Mouse (Mus musculus) kidney, adult 2 months (tissue): ENCODE data around the gene Arid3b. TPM values are rescaled to one million over a fixed set of nuclear protein-coding genes. Genes with fewer than 3 reads are reported as not detected.
A peak's percentile ranks its signal among the peaks of the same experiment; 100 is the strongest.

ENCODE experiments used
- DNase-seq: peaks from one replicate; pipeline ENCODE4 v3.0.0; 2021
- H3K27ac ChIP-seq: fragments of 200-500 bp; 2 replicates; pipeline ENCODE4 v1.5.1; 2012; ENCODE audit warnings: low read depth, low read length, control low read depth, inconsistent platforms; ENCODE audit not compliant: insufficient read depth
- H3K27me3 ChIP-seq: fragments of 200-500 bp; replicated peaks from 2 replicates; pipeline ENCODE4 v1.6.1; 2012; ENCODE audit warnings: mild to moderate bottlenecking, moderate library complexity, low read length, inconsistent platforms; ENCODE audit not compliant: control insufficient read depth, insufficient read depth
- H3K36me3 ChIP-seq: fragments of 200-500 bp; 2 replicates; pipeline ENCODE4 v1.6.1; 2012; ENCODE audit warnings: mild to moderate bottlenecking, moderate library complexity, low read length, inconsistent platforms; ENCODE audit not compliant: control insufficient read depth, insufficient read depth
- H3K4me1 ChIP-seq: fragments of 200-500 bp; 2 replicates; pipeline ENCODE4 v1.6.1; 2011; ENCODE audit warnings: low read length; ENCODE audit not compliant: control insufficient read depth, insufficient read depth
- H3K4me3 ChIP-seq: fragments of 200-500 bp; 2 replicates; pipeline ENCODE4 v1.5.1; 2011; ENCODE audit warnings: mild to moderate bottlenecking, low read depth, low read length, control low read depth; ENCODE audit not compliant: insufficient read depth
- CTCF ChIP-seq: fragments of 200-500 bp; conservative IDR thresholded peaks from 2 replicates; pipeline ENCODE4 v1.5.1; 2011; ENCODE audit warnings: low read depth, mild to moderate bottlenecking, control low read depth, low read length, moderate library complexity, mixed read lengths; ENCODE audit not compliant: insufficient read depth, insufficient read length
- POLR2A ChIP-seq: fragments of 200-500 bp; IDR thresholded peaks from one replicate; pipeline ENCODE4 v1.6.1; 2011; ENCODE audit warnings: low read depth, low read length, control low read depth
- WGBS: fragments of 180-500 bp; shearing (Covaris S2); methylation state at CpG from one replicate; pipeline ENCODE4 v1.1.7; 2018; 5-methylcytosine and 5-hydroxymethylcytosine counted together
- polyA plus RNA-seq: library from polyadenylated mRNA; depleted of rRNA; stranded (reverse); fragments of >200 nt; gene quantifications from 2 replicates; pipeline ENCODE4 v1.2.3, GENCODE M21; 2012

The Arid3b gene
- polyA plus RNA-seq, 1 experiment, result 5.0 TPM

DNA sequence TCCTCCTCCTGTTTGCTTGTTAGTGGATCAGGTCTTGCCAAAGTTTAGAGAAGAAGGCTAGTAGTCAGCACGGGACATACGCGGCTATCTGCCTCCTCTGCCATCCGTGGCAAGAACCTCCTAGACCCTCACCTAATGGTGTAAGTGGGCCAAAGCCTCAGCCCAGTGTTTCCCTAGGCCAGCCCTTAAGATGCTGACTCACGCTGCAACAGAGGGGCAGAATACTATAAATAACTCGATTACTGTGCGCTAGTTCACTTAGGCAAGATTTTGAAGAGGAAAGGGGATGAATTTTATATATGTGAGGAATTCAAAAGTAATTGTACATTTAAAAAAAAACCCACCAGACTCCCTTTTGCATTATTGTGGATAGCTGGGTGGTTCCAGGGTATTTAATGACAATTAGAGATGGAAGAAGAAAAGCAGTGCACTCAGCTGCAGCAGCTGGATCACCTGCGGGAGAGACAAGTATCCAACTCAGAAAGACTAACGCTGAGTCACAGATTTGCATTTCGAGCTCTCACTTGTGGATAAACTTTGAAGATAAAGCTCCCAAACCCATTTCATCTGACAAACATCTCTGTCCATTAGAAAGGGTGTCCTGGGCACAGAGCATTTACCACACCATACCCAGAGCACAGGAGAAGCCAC lies 31.4 kb downstream of the Arid3b start:
- no peak overlapping the region for H3K27ac ChIP-seq

GRCm38 (mm10) chr9:57803839-57804238 lies 32.8 kb downstream of the Arid3b start:
- DNase-seq, result no peak
- 50% methylated on average over 4 of the region's 4 CpGs for WGBS
- Histone ChIP-seq H3K27me3 (no peaks in the 10 kb centered on the region), H3K36me3 (no peaks in the 10 kb centered on the region), H3K4me3 (no peak overlapping the region), H3K4me1 (peaks cover 16% of the 10 kb centered on the region), H3K27ac (no peak overlapping the region)
- TF ChIP-seq POLR2A (no peak), CTCF (no peak)

More for the DNA sequence above, 31.4 kb downstream of the Arid3b start:
- no peaks in the 10 kb centered on the region for H3K27me3 ChIP-seq
- 67% methylated on average over 10 of the region's 10 CpGs for WGBS
- no peak overlapping the region for H3K4me3 ChIP-seq
- H3K36me3 ChIP-seq, result no peaks in the 10 kb centered on the region; the same call in 1 of the 2 replicates
- H3K4me1 ChIP-seq, result peaks cover 18% of the 10 kb centered on the region
- DNase-seq, result no peak
- TF ChIP-seq POLR2A, result no peak
- TF ChIP-seq CTCF, result no peak

DNA sequence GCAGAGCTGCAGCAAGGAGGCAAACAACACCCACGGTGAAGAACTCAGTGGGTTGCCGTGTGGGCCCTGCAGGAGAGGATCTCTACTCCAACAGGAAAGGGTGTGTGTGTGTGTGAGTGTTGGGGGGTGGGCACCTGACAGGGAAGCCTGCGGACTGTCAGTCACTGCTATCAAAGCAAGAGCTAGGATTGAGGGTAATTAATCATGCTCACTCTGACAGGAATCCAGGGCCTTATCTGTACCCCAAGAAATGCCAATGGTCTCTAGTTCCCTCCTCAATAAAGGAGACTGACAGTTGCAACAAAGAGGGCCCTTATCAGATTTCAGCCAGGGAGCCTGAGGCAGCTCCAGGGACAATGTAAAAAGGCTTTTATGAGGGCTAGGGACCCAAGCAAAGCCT lies 33.5 kb downstream of the Arid3b start:
- TF ChIP-seq POLR2A, result no peak
- TF ChIP-seq CTCF, result no peak
- Histone ChIP-seq H3K4me3 (no peak overlapping the region), H3K27ac (no peak overlapping the region), H3K36me3 (no peaks in the 10 kb centered on the region), H3K4me1 (peaks cover 13% of the 10 kb centered on the region), H3K27me3 (no peaks in the 10 kb centered on the region)
- DNase-seq, result no peak
- 79% methylated on average over 3 of the region's 3 CpGs for WGBS

GRCm38 (mm10) chr9:57800325-57800975 lies 36.1 kb downstream of the Arid3b start:
- no peak for DNase-seq
- H3K27ac ChIP-seq, result no peak overlapping the region
- WGBS, result 96% methylated on average over 9 of the region's 9 CpGs
- H3K4me3 ChIP-seq, result no peak overlapping the region
- no peaks in the 10 kb centered on the region; the same call in 1 of the 2 replicates for H3K36me3 ChIP-seq
- TF ChIP-seq POLR2A (no peak), CTCF (no peak)
- no peaks in the 10 kb centered on the region for H3K27me3 ChIP-seq
- peaks cover under 1% of the 10 kb centered on the region; the same call in 1 of the 2 replicates for H3K4me1 ChIP-seq

GRCm38 (mm10) chr9:57798725-57799253 lies 37.8 kb downstream of the Arid3b start:
- WGBS, result 29% methylated on average over 10 of the region's 10 CpGs
- H3K36me3 ChIP-seq, result no peaks in the 10 kb centered on the region; the same call in 1 of the 2 replicates
- DNase-seq, result peak; percentile 20
- no peaks in the 10 kb centered on the region for H3K27me3 ChIP-seq
- H3K4me1 ChIP-seq, result no peaks in the 10 kb centered on the region
- H3K4me3 ChIP-seq, result no peak overlapping the region
- TF ChIP-seq POLR2A (no peak), CTCF (no peak)
- no peak overlapping the region for H3K27ac ChIP-seq

- Histone ChIP-seq H3K4me1 (no peaks in the 10 kb centered on the region), H3K4me3 (no peak overlapping the region), H3K36me3 (no peaks in the 10 kb centered on the region; the same call in 1 of the 2 replicates), H3K27ac (no peak overlapping the region), H3K27me3 (no peaks in the 10 kb centered on the region)
- TF ChIP-seq CTCF, result no peak
- TF ChIP-seq POLR2A, result no peak
- DNase-seq, result peak; percentile 19
- 70% methylated on average over 8 of the region's 8 CpGs for WGBS
These were observed 39.1 kb downstream of the Arid3b start for GRCm38 (mm10) chr9:57797456-57797855.

GRCm38 (mm10) chr9:57789733-57790132 lies 46.9 kb downstream of the Arid3b start:
- DNase-seq, result no peak
- Histone ChIP-seq H3K27me3 (no peaks in the 10 kb centered on the region), H3K4me1 (no peaks in the 10 kb centered on the region), H3K27ac (no peak overlapping the region), H3K36me3 (no peaks in the 10 kb centered on the region), H3K4me3 (no peak overlapping the region)
- 87% methylated on average over 3 of the region's 3 CpGs for whole genome bisulfite sequencing
- TF ChIP-seq CTCF (no peak), POLR2A (no peak)

GRCm38 (mm10) chr9:57782656-57783055 lies 53.9 kb downstream of the Arid3b start:
- Histone ChIP-seq H3K4me1 (no peaks in the 10 kb centered on the region), H3K36me3 (no peaks in the 10 kb centered on the region), H3K4me3 (no peak overlapping the region), H3K27me3 (no peaks in the 10 kb centered on the region), H3K27ac (no peak overlapping the region)
- DNase-seq, result no peak
- TF ChIP-seq POLR2A (no peak), CTCF (no peak)
- 84% methylated on average over 3 of the region's 3 CpGs for WGBS
